Mouse (Mus musculus): ENCODE measurements around the gene Cfap74.

- TF ChIP-seq CTCF (IDR thresholded peaks at IDR 0.05) = no peak
- no peak for TF ChIP-seq POLR2A (IDR thresholded peaks at IDR 0.05; ENCODE audit: insufficient read depth, low read depth, low read length)
These were observed 58.4 kb downstream of the Cfap74 start for GRCm38 (mm10) chr4:155467237-155468010.
